Comparison of ENCODE assay signal across 18 mouse cellular contexts in the genomic region with DNA sequence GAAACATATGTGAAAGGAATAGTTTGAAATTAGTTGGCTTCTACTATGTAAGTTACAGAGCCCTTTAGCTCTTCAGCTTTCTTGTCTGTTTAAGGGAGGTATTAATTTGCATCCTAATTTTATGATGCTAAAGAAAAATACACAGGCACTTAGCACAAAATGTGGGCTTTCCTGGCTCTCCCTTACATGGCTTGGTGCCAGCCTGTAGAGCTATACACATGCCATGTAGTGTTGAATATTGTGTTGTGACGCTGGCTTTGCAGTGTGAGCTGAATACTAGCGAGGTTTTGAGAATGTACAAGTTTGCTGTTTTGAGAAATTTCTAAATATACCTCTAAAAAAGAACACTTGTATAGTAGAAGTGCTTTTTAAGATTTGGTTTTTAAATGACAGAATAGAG.
DNase-seq lines count a peak whose midpoint lies in the region; ATAC-seq and TF ChIP-seq lines count a peak whose summit lies in the region.
"Had no signal": no experiment of that assay in that cellular context is flagged by ENCODE, and none has a peak within 500 bp of the region (broad histone marks: within the 10 kb centered on the region; RNA-seq: fewer than 3 reads in every experiment).

No protein-coding gene starts in this region.

- no peak overlapping the region for H3K4me2 ChIP-seq in midbrain, embryonic 14.5 days (ENCODE audit: low read length)
- H3K4me2 ChIP-seq in forebrain, postnatal 0 days (ENCODE audit: low read depth): no peak overlapping the region
- H3K4me2 ChIP-seq in intestine, postnatal 0 days (replicated peaks; ENCODE audit: low read depth): no peak overlapping the region
- H3K4me2 ChIP-seq: limb, embryonic 15.5 days had no signal

- DNase-seq in layer of hippocampus, adult 11-12 months (ENCODE audit: low spot score): peak; percentile 24
- DNase-seq in layer of hippocampus, adult 2 months (ENCODE audit: low spot score in 2 of 2): no peak
- DNase-seq in midbrain, embryonic 14.5 days: peak; percentile 43
- no peak for DNase-seq in midbrain, embryonic 10.5 days (ENCODE audit: low spot score)
- peak; percentile 83 for DNase-seq in forebrain, postnatal 0 days
- peak; percentile 26 for DNase-seq in right cerebral cortex, postnatal 14 days
- DNase-seq in kidney, adult 11 months: no peak
- DNase-seq: adrenal gland, postnatal 25 days; cerebellum, adult 9-10 months; heart, adult 11 months; heart, postnatal 4 days; kidney, adult 2 months; kidney, postnatal 36 days; liver, postnatal 0 days; lung, postnatal 14 days had no signal

- H3K27me3 ChIP-seq in midbrain, embryonic 14.5 days (ENCODE audit: control insufficient read depth, insufficient read depth, low read length): no peaks in the 10 kb centered on the region
- no peaks in the 10 kb centered on the region for H3K27me3 ChIP-seq in midbrain, embryonic 10.5 days (ENCODE audit: low read depth, poor library complexity, severe bottlenecking)
- H3K27me3 ChIP-seq in forebrain, postnatal 0 days (ENCODE audit: insufficient read depth, low read length): no peaks in the 10 kb centered on the region
- H3K27me3 ChIP-seq in intestine, postnatal 0 days (replicated peaks; ENCODE audit: control insufficient read depth, insufficient read depth, low read length): no peaks in the 10 kb centered on the region
- H3K27me3 ChIP-seq: limb, embryonic 15.5 days; megakaryocyte, embryonic 14.5 days had no signal

- no peak overlapping the region for H3K9ac ChIP-seq in midbrain, embryonic 14.5 days (replicated peaks; ENCODE audit: low read length)
- H3K9ac ChIP-seq in forebrain, postnatal 0 days: no peak overlapping the region
- no peak overlapping the region for H3K9ac ChIP-seq in intestine, postnatal 0 days (ENCODE audit: low read depth, low read length)
- H3K9ac ChIP-seq: limb, embryonic 15.5 days; liver, postnatal 0 days had no signal

- 64% methylated on average over 2 of the region's 2 CpGs for WGBS in midbrain, embryonic 14.5 days
- WGBS in midbrain, embryonic 10.5 days: 90% methylated on average over 2 of the region's 2 CpGs
- WGBS in forebrain, postnatal 0 days: 14% methylated on average over 2 of the region's 2 CpGs
- WGBS in intestine, postnatal 0 days: 87% methylated on average over 2 of the region's 2 CpGs

- H3K27ac ChIP-seq in layer of hippocampus, adult 2 months: no peak overlapping the region
- 0 out of 2 replicates have a peak overlapping the region, but pooled peaks have one; percentile 10 for H3K27ac ChIP-seq in midbrain, embryonic 14.5 days (replicated peaks; ENCODE audit: low read depth, low read length)
- H3K27ac ChIP-seq in midbrain, embryonic 10.5 days (replicated peaks): no peak overlapping the region
- H3K27ac ChIP-seq in forebrain, postnatal 0 days (ENCODE audit: low read depth, low read length): peak overlapping the region; percentile 54; the same call in 1 of the 2 replicates
- no peak overlapping the region for H3K27ac ChIP-seq in intestine, postnatal 0 days (ENCODE audit: low read depth, low read length)
- H3K27ac ChIP-seq: limb, embryonic 15.5 days had no signal

- H3K4me1 ChIP-seq in midbrain, embryonic 14.5 days (ENCODE audit: control insufficient read depth, insufficient read depth, low read length): peaks cover 38% of the 10 kb centered on the region
- H3K4me1 ChIP-seq in midbrain, embryonic 10.5 days: peaks cover 28% of the 10 kb centered on the region
- peaks cover 16% of the 10 kb centered on the region for H3K4me1 ChIP-seq in forebrain, postnatal 0 days (ENCODE audit: insufficient read depth)
- no peaks in the 10 kb centered on the region for H3K4me1 ChIP-seq in intestine, postnatal 0 days (replicated peaks; ENCODE audit: control insufficient read depth, insufficient read depth, low read length)
- H3K4me1 ChIP-seq: limb, embryonic 15.5 days had no signal

- no peaks in the 10 kb centered on the region for H3K36me3 ChIP-seq in midbrain, embryonic 14.5 days (ENCODE audit: control insufficient read depth, insufficient read depth, low read length)
- H3K36me3 ChIP-seq in midbrain, embryonic 10.5 days: peaks cover 3% of the 10 kb centered on the region; the same call in 1 of the 2 replicates
- H3K36me3 ChIP-seq in forebrain, postnatal 0 days (ENCODE audit: insufficient read depth): no peaks in the 10 kb centered on the region
- H3K36me3 ChIP-seq in intestine, postnatal 0 days (ENCODE audit: control insufficient read depth, insufficient read depth): no peaks in the 10 kb centered on the region

- H3K4me3 ChIP-seq in layer of hippocampus, adult 2 months: no peak overlapping the region
- no peak overlapping the region for H3K4me3 ChIP-seq in midbrain, embryonic 14.5 days (replicated peaks; ENCODE audit: low read depth, low read length)
- no peak overlapping the region for H3K4me3 ChIP-seq in midbrain, embryonic 10.5 days
- H3K4me3 ChIP-seq in forebrain, postnatal 0 days (ENCODE audit: low read depth, low read length): no peak overlapping the region
- no peak overlapping the region for H3K4me3 ChIP-seq in intestine, postnatal 0 days (ENCODE audit: low read depth, low read length)
- H3K4me3 ChIP-seq: limb, embryonic 15.5 days; megakaryocyte, embryonic 14.5 days had no signal

- ATAC-seq in midbrain, embryonic 14.5 days (ENCODE audit: low FRiP score, low TSS enrichment): no peak
- ATAC-seq in forebrain, postnatal 0 days: peak; percentile 84
- ATAC-seq in intestine, postnatal 0 days: no peak
- ATAC-seq: liver, postnatal 0 days had no signal

- TF ChIP-seq CTCF in layer of hippocampus, adult 2 months (conservative IDR thresholded peaks at IDR 0.05): no peak
- TF ChIP-seq CTCF in forebrain, postnatal 0 days (IDR thresholded peaks at IDR 0.05; ENCODE audit: low read depth): no peak
- no peak for TF ChIP-seq CTCF in intestine, postnatal 0 days (IDR thresholded peaks at IDR 0.05; ENCODE audit: low read depth)

- H3K9me3 ChIP-seq in midbrain, embryonic 14.5 days (ENCODE audit: control insufficient read depth, low read length): no peaks in the 10 kb centered on the region
- H3K9me3 ChIP-seq in midbrain, embryonic 10.5 days (replicated peaks): no peaks in the 10 kb centered on the region
- no peaks in the 10 kb centered on the region for H3K9me3 ChIP-seq in forebrain, postnatal 0 days (ENCODE audit: low read length)
- no peaks in the 10 kb centered on the region for H3K9me3 ChIP-seq in intestine, postnatal 0 days (ENCODE audit: control insufficient read depth)
- H3K9me3 ChIP-seq: limb, embryonic 15.5 days; megakaryocyte, embryonic 14.5 days had no signal

Comparison
In these comparisons a context has a peak if more than half of its experiments do, and no peak if none do; other contexts are left out.
1. DNase-seq: peak in layer of hippocampus, adult 11-12 months (single experiment), midbrain, embryonic 14.5 days (single experiment), forebrain, postnatal 0 days (single experiment) and right cerebral cortex, postnatal 14 days (single experiment); none in layer of hippocampus, adult 2 months (0 of 2), midbrain, embryonic 10.5 days (single experiment) and kidney, adult 11 months (single experiment).
2. H3K27ac ChIP-seq: peak in midbrain, embryonic 14.5 days (single experiment) and forebrain, postnatal 0 days (single experiment); none in layer of hippocampus, adult 2 months (single experiment), midbrain, embryonic 10.5 days (single experiment) and intestine, postnatal 0 days (single experiment).